Mouse (Mus musculus) 3134 (cell line): ENCODE measurements around the gene Wwox.

ENCODE experiments used
- DNase-seq: peaks from one replicate; pipeline ENCODE4 v3.0.0-alpha.2; 2011; ENCODE audit warnings: low spot score; ENCODE audit not compliant: insufficient read length; ENCODE audit errors: extremely low read depth

The Wwox gene

DNA sequence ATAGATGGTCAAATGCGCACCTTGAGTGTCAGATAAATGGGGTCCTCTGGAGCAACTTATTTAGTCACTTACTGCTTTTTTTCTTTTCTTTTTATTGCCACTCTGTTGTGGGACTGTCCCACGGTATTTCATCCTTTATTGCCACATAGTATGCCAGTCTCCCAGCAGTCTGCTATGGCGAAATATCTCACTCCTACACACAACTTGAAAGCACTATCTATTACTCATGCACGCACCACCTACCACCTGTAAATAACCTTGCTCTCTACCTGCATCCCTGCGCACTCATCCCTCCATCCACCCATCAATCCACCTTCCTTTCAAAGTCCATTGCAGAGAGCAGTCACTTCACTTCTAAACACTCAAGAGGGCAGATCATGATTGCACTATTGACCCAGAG lies 687.2 kb downstream of the Wwox start:
- DNase-seq, result no peak

DNA sequence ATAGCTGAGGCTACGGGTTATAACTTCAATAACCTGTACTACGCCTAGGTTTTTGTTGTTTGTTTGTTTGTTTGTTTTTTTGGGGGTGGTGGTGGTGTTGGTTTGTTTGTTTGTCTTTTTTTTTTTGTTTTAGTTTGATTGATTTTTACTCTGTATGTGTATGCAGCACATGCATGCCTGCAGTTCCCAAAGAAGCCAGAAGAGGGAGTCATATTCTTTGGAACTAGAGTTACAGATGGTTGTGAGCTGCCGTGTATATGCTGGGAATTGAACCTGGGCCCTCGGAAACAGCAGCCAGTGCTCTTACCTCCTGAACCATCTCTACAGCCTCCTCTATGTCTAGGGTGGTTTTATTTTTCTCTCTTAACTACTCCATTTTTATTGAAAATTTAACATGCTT lies 689.9 kb downstream of the Wwox start:
- no peak for DNase-seq

DNA sequence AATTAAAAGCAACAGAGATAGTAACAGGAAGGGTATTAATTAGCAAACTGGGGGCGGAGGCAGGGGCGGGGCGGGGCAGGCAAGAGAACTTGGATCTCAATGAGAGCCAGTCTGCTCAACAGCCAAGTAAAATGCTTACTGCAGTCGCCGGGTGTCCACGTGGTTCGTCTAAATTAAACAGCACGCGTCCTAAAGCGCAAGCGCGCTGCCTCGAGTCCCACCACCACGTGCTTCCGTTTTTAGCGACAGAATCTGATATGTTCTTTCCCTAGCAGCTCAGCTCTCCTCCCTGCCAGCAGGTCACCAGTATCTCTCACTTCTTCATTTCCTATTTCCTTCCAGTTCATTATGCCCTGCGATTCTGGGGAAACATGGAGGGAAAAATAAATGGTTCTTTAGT lies 693.7 kb downstream of the Wwox start:
- no peak for DNase-seq

DNA sequence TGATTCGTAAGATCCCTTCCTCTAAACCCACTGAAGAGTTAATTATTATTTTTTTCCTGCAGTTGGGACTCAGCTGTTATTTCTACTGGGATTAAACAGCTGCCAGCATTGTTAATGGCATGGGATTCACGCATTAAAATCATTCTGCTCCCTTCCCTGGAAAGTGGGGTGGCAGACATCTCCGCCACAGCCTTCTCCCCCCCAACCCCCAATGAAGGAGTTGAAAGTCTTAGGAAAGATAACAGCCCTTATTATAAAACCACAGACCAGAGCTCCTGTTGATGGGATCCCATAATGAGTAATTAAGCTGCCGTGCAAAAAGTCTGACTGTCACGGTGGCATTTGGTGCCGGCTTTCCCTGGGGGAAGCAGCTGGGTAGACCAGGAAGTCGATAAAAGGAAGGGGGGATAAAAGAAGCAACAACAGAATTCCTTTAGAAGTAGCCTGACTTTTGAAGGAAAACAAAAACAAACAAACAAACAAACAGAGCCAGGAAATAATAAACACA lies 694.3 kb downstream of the Wwox start:
- DNase-seq, result no peak

DNA sequence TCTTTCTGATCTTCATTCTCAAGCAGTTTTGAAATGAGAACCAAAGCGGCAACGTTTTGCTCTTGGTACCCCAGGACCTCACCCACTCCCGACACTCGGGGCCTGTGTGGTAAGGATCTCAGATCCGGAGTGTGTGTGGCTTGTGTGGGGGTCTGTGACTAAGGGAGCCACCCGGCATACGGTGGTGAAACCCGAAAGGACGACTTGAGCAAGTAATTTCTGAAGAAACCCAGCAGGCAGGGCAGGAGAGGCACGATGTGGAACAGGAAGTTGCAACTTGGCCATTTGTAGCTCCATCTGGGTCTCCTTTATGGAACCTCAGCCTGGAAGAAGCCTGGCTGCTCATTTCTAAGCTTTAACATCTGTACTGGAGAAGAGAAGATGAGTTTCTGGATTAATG lies 697.4 kb downstream of the Wwox start:
- no peak for DNase-seq

DNA sequence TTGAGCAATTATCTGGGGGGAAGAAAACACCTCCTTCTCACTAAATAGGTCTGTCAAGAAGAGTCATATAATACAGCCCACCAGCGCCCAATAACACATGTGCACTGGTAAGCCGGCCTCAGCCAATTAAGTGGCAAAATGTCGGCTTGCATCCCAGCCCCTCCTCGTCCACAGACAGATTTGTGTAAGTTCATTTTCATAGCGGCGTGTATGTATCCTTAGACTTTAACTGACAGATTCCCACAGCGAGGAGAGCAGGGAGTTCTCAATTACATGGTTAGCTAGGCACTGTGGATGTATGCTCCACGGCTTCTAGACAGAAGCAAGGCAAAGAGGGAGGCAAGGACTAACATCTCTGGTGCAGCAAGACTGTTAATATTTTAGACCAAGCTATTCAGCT lies 702.2 kb downstream of the Wwox start:
- DNase-seq, result no peak

DNA sequence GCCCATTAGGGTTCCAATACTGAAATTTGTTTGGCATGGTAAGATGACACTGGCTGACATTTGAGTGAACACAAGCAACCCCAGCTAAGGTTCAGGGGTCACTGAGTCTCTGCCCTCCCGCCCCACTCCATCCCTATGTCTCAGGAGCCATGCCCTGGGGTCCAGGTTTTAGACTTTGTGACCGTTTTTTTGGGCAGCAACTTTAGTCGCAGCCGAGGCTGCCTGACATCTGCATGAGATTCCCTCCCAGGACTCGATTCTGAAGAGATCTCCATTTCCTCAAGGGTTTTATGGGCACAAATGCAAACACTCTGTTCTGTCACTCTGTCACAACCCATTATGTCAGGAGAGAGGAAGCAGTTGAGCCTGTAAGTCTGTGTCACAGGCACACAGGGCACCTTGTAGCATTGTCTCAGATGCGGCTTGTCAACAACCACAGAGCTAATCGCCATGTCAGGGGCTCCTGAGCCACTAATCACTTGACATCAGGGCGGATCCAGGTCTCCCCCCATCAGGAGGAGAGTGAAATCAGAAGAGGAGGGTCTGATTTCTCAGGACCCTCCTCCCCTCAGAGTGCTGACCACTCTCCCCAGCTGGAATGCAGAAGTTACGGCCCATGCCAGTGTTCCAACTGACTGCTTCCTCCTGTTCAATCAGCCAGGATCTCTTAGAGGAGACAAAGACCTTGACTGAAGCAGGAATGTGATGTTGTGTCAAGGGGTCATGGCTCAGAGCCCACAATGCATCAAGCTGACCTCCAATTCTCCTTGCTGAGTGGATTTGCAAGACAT lies 704.3 kb downstream of the Wwox start:
- no peak for DNase-seq

DNA sequence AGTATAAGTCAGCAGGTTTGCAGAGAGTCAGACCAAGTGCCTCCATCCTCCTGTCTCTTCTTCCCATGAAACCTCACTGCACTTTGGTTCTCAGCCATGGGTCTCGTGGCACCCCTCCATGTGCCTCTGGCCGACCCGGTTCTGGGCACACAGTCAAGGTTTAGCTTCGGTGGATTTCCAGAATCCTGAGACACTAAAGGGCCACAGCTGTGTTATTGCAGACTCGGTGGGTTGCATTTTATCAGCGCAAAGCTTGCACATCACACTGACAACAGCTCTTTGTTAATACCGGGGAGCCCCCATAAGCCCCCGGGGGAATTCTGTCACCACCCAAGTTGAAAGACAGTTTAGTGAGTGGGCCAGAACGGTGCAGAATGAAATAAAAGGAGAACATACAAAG lies 707.6 kb downstream of the Wwox start:
- DNase-seq, result no peak

DNA sequence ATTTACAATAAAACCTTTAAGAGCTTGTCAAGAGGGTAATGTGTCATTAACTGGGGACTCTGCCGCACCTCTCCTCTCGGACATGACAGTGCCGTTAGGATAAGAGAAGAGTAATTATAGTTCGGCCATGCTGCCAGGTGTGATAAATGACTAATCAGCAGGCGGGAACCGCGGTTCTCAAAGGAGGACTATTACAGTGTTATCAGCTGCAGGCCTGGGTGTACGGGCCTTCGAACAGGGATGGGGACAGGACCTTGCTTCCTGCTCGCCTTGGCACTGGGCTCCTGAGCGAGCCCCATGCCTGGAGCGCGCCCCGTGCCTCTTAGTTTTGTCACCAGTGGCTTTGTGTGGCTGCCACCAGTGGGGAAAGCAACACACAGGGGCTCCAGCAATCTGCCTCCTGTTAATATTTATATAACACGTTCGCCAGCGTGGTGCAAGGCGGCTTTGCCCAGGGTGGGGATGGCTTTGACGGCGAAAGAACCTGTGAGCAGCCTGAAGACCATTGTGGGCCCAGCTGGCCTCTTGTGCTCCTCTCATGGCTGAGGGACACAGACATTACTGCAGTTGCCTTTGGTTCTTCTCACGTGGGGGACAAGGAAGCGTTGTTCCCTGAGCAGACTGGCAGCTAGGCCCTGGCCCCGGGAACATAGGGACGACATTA lies 711.1 kb downstream of the Wwox start:
- no peak for DNase-seq

DNA sequence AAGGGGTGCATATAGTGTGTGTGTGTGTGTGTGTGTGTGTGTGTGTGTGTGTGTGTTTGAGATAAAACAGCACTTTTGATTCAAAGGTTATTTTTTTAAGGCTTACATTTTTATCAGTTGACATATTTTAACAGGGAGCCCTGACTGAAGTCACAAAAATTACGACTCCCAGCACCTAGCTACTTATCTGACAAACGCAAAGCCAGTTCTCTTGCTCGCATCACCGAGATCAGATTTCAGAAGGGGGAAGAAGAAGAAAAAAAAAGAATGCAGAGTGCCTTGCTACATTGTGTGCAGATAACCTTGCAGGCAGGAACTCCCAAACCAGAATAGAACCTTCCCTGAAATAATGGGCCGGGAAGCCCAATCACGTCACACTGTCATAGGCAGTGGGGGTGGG lies 712.0 kb downstream of the Wwox start:
- DNase-seq, result no peak

DNA sequence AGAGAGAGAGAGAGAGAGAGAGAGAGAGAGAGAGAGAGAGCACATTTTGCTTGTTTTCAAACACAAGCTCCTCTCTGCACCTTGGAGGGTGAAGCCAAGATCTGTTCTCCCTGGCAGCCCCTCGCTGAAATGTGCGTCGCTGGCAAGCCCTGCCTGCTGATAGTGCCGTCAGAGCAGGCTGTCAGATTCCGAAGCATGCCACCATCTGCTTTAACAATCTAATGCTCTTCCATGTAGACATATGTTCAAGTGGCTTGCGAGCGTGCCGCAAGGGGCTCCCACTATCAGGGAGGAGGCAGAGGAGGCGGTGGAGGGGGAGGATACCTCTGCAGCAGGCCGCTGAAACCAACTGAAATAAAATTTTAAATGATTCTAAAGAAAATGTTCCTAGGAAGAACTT lies 714.6 kb downstream of the Wwox start:
- no peak for DNase-seq

DNA sequence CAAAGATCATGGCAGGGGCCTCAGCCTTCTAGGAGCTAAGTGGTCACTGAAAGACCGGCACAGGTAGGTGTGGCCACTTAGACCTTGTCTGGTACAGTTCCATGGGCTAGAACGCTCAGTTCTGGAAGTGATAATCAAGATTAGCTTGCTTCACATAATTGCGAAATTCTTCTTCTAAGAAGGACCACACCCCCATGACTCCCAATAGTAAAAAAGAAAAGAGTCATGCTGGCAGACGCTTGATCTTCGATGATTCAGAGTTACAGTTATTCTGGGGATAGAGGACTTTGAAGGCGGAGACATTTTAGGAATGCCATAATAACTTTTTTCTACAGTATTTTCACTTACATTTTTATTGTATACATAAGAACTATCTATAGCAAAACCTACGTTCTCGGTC lies 716.7 kb downstream of the Wwox start:
- no peak for DNase-seq

DNA sequence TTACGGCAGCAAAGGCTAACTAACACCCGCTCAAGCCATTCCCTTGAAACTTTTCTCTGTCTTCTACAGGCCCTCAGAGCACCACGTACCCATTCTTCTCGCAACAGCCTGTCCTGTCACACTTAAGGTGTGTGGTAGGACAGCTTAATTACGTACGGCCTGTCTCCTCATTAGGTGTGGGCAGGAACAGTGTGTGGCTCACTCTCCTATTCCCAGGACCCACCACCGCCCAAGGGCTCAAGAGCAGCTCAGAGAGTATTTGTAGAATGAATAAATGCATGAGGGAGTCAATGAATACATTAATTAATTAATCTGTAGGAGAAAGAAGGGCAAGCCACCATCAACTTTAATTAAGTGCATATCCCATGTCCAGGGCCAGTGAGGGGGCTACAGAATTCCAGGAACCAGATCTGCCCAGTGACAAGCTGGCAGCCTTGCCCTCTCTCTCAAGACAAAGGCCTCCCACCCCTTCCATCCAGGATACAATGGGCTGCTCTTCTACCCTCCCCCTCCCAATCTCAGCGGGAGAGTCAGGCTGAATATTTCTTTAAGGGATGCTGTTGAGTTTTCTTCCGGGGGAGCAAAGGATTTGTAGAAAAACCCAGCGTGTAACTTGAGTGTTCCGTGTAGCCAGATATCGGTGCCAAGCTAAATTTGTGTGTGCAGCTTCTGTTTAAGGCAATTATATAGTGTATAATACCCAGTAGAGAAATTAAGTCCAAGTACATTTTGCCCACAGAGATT lies 718.7 kb downstream of the Wwox start:
- no peak for DNase-seq

DNA sequence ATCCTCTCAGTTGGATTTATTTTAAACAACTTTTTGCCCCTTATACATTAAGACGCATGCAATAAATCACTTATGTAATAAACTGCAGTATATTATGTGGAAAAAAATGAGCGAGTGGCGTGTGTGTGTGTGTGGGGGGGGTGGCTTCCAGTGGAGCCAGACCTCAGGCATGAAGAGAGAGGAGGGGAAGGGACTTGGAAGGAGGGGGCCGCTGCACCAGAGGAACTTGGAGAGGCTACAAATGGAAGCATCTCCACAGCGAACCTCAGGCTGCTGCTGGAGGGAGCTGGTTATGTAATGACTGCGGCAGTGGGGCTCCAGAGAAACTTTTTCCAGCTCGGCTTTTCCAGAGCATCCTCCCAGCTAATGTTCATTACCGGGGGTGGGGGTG lies 719.3 kb downstream of the Wwox start:
- no peak for DNase-seq

DNA sequence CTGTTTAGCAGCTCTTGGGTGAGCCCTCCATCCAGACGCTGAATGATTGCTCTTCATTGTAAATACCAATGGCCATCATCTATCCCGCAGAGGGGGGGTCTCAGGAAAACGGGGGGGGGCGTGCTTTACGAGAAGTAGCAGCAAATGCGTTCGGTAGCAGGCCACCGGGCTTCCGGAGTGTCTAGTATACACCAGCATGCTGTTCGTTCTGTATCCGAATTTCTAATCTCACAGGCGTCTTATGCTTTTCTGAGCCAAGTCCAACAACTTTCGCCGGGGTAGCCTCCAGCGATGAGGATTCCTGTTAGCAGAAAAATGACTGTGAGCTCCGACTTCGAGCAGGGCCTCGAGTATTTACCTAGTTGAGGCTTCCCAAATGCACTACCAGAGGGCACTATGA lies 719.8 kb downstream of the Wwox start:
- no peak for DNase-seq

DNA sequence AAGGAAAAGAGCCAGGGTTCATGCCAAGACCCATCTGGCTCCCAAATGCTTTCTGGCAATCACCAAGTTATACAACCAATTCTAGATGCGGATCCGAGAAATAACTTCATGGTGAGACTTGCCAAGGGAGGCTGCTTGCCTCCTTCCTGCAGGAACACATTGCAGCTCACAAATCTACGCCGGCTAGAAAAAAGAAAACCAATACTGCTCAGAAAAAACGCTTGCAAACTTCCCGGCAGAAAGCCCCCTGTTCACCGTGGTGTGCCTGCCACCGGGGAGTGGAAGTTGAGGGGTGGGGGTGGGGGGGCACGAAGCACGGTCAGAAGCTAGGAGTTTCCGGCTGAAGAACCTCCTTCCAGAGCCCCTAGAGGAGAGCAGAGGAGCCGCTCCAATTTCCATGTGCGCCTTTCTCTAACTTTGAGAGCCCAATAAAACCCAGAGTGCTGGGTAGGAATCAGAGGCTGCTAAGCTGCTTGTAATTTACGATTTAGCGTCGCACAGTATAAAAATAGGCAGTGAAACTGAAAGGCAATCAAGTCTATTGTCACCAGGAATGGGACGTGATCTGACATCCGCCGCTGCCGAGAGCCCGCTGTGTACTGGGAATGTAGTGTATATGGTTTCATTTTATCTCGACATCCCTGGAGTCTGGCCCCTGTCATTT lies 720.4 kb downstream of the Wwox start:
- DNase-seq, result no peak

DNA sequence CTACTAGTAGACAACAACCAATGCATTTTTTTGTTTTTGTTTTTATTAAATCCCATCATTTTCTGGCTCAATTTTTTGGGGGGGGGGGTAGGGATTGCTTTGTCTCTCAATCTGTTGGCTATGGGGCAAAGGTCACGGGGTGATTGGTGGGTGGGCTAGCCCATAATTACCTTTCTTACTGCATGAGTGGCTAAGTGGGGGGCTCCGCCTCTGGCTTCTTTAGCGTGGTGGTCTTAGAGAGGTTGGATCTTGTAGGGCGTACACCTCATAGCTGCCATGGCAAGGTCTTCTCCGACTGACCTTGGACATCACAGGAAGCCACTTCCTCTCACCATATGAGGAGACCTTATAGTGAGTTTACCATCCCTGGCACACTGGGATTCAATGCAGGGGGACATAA lies 721.0 kb downstream of the Wwox start:
- no peak for DNase-seq

DNA sequence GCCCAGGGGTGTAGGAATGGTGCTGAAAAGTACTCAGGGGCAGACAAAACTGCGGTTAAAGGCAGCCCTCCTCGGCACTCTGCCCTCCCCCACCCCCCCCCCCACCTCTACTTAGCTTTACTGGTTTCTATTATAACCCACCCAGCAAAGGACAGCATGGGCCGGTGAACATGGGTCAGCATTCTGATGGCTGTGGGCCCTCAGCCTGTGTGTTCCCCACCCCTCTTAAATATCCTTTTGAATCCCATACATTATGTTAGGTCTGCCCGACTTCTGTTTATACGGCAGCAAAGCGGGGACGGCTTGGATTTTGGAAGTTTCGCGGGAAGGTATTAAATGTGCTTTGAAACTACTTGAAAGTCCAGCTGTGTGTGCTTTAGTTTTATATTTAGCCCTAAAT lies 722.1 kb downstream of the Wwox start:
- DNase-seq, result no peak

DNA sequence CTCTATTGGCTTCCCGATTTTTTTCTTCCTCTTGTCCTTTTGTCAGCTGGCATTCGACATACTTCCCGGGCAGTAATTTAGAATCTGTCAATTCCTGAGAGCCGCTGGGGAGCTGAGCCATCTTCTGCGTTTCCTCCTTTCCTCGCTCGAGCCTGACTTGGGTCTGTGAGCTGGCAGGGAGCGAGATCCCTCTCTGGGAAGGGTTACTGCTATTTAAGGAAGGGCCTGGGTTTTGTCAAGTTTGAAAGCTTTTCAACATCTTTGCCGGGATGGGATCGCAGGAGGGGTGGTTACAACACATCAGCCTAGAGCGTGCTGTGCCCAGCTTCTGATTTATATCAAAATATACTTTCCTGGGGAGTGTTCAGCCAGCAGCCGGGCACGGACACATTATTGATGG lies 725.4 kb downstream of the Wwox start:
- no peak for DNase-seq

DNA sequence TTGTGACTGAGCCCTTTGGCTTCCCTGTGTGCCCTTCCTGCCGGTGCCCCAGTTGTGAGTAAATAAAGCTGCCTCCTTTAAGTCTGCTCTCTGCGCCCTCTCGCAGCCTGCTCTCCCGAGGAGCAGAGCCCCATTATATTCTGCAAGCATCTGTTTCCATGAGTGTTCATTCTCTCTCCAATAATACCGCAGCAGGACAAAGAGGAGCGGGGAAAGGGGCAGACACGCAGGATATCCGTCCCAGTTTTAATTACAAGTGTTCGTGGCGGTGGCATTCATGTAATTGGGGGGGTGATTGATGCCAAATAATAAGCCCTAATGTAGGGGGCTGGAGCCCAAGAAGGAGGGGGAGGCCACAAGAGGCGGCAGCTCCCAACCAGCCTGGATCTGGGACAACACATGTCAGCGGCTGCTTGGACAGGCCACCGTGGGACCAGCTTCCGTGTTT lies 734.2 kb downstream of the Wwox start:
- no peak for DNase-seq

DNA sequence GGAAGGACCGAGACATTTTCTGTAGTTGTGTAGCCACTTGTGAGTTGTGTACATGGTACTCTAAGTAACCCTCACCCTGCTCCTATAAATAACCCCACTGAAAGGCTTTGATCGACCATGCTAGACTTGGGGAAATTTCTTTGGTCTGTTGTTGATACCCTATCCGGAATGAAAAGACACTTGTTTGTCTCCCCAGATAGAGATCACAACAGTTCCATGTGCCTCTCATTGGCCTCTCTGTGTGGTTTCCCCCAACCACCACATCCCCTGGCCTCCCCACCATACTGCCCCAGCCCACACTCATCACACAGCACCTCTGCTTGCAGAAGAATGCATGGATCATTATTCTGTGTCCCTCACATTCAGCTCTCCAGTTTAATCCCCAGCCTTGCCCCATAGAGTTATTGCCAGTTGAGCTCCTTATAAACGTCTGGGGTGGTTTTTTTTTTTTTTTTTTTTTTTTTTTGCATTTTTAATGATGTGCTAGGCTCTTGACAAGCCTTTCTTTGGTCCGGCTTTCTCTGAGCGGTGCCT lies 746.0 kb downstream of the Wwox start:
- no peak for DNase-seq
